Mouse (Mus musculus): Measurements from ENCODE around the gene Mpp4. TPM values are rescaled to one million over a fixed set of nuclear protein-coding genes. Genes with fewer than 3 reads are reported as not detected.
A peak's percentile ranks its signal among the peaks of the same experiment; 100 is the strongest.

Mpp4 gene
- polyA plus RNA-seq, 2 experiments: 0.20 to 0.50 TPM

GRCm38 (mm10) chr1:59187786-59188185 lies 24.6 kb upstream of the Mpp4 start:
- WGBS (ENCODE audit: insufficient replicate concordance): 67% methylated on average over 5 of the region's 5 CpGs
- Histone ChIP-seq H3K4me2 (ENCODE audit: low read depth) (no peak overlapping the region), H3K4me3 (ENCODE audit: insufficient read depth in 1 of 2, low read depth in 2 of 2, low read length in 2 of 2) (no peak overlapping the region), H3K9ac (replicated peaks) (no peak overlapping the region), H3K36me3 (replicated peaks; ENCODE audit: control insufficient read depth, insufficient read depth, low read depth) (0 out of 2 replicates have a peak, but pooled peaks cover 2% of the 10 kb centered on the region), H3K27ac (no peak overlapping the region), H3K9me3 (ENCODE audit: control insufficient read depth, low read length) (no peaks in the 10 kb centered on the region), H3K27me3 (ENCODE audit: control insufficient read depth, insufficient read depth, low read length) (no peaks in the 10 kb centered on the region), H3K4me1 (replicated peaks; ENCODE audit: control insufficient read depth in 2 of 2, insufficient read depth in 2 of 2, low read length in 1 of 2) (0 out of 4 replicates have a peak, but pooled peaks cover 0 to 2% of the 10 kb centered on the region in 2 experiments)
- no peak for ATAC-seq (ENCODE audit: insufficient read depth)
- DNase-seq (ENCODE audit: low read depth in 3 of 3, low spot score in 3 of 3): no peak
- TF ChIP-seq EP300 (IDR thresholded peaks at IDR 0.05; ENCODE audit: low read depth): no peak
- no peak for TF ChIP-seq CTCF (IDR thresholded peaks at IDR 0.05; ENCODE audit: low read depth)

- TF ChIP-seq CTCF (IDR thresholded peaks at IDR 0.05; ENCODE audit: low read depth): no peak
- no peak for TF ChIP-seq EP300 (IDR thresholded peaks at IDR 0.05; ENCODE audit: low read depth)
- no peak overlapping the region for H3K4me3 ChIP-seq (ENCODE audit: insufficient read depth in 1 of 2, low read depth in 2 of 2, low read length in 2 of 2)
- H3K4me2 ChIP-seq (ENCODE audit: low read depth): no peak overlapping the region
- H3K9ac ChIP-seq (replicated peaks): no peak overlapping the region
- no peak overlapping the region for H3K27ac ChIP-seq
- H3K4me1 ChIP-seq (replicated peaks; ENCODE audit: control insufficient read depth in 2 of 2, insufficient read depth in 2 of 2, low read length in 1 of 2): 0 out of 4 replicates have a peak, but pooled peaks cover 0 to 2% of the 10 kb centered on the region in 2 experiments
- H3K36me3 ChIP-seq (replicated peaks; ENCODE audit: control insufficient read depth, insufficient read depth, low read depth): 0 out of 2 replicates have a peak, but pooled peaks cover 2% of the 10 kb centered on the region
- DNase-seq (ENCODE audit: low read depth in 3 of 3, low spot score in 3 of 3): no peak
- H3K27me3 ChIP-seq (ENCODE audit: control insufficient read depth, insufficient read depth, low read length): no peaks in the 10 kb centered on the region
- no peaks in the 10 kb centered on the region for H3K9me3 ChIP-seq (ENCODE audit: control insufficient read depth, low read length)
- 76% methylated on average over 10 of the region's 10 CpGs for WGBS (ENCODE audit: insufficient replicate concordance)
- no peak for ATAC-seq (ENCODE audit: insufficient read depth)
Measured at GRCm38 (mm10) chr1:59186317-59186716, 23.1 kb upstream of the Mpp4 start.

GRCm38 (mm10) chr1:59185410-59185809 lies 22.2 kb upstream of the Mpp4 start:
- Histone ChIP-seq H3K9ac (replicated peaks) (no peak overlapping the region), H3K4me2 (ENCODE audit: low read depth) (no peak overlapping the region), H3K27ac (no peak overlapping the region), H3K36me3 (replicated peaks; ENCODE audit: control insufficient read depth, insufficient read depth, low read depth) (0 out of 2 replicates have a peak, but pooled peaks cover 2% of the 10 kb centered on the region), H3K4me1 (replicated peaks; ENCODE audit: control insufficient read depth in 2 of 2, insufficient read depth in 2 of 2, low read length in 1 of 2) (0 out of 4 replicates have a peak, but pooled peaks cover 0 to 2% of the 10 kb centered on the region in 2 experiments), H3K4me3 (ENCODE audit: insufficient read depth in 1 of 2, low read depth in 2 of 2, low read length in 2 of 2) (no peak overlapping the region), H3K27me3 (ENCODE audit: control insufficient read depth, insufficient read depth, low read length) (no peaks in the 10 kb centered on the region), H3K9me3 (ENCODE audit: control insufficient read depth, low read length) (no peaks in the 10 kb centered on the region)
- no peak for ATAC-seq (ENCODE audit: insufficient read depth)
- WGBS (ENCODE audit: insufficient replicate concordance): 78% methylated on average over 9 of the region's 9 CpGs
- TF ChIP-seq CTCF (IDR thresholded peaks at IDR 0.05; ENCODE audit: low read depth): no peak
- DNase-seq (ENCODE audit: low read depth in 3 of 3, low spot score in 3 of 3): no peak

DNA sequence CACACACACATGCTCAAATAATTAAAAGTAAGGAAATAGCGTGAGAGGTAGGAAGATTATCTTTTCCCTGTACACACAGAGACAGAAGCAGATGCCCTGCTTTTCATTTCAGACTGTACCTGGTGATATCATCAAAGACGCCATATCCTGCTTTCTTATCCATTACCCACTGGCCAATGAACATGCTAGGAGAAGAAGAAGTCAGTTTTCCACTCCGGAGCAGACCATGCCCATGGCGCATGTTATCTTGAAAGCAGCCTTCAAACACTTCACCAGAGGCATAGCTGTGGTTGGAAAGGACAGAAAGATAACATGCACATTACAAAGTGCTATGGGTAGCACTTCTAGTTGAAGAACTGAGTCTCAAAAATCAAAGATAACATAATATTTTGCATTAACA lies 19.9 kb upstream of the Mpp4 start:
- 12% methylated on average over 4 of the region's 4 CpGs for WGBS (ENCODE audit: insufficient replicate concordance)
- Histone ChIP-seq H3K9me3 (ENCODE audit: control insufficient read depth, low read length) (no peaks in the 10 kb centered on the region), H3K27me3 (ENCODE audit: control insufficient read depth, insufficient read depth, low read length) (no peaks in the 10 kb centered on the region), H3K27ac (no peak overlapping the region), H3K4me3 (ENCODE audit: insufficient read depth in 1 of 2, low read depth in 2 of 2, low read length in 2 of 2) (no peak overlapping the region), H3K36me3 (replicated peaks; ENCODE audit: control insufficient read depth, insufficient read depth, low read depth) (peaks cover 4% of the 10 kb centered on the region), H3K9ac (replicated peaks) (no peak overlapping the region), H3K4me1 (replicated peaks; ENCODE audit: control insufficient read depth in 2 of 2, insufficient read depth in 2 of 2, low read length in 1 of 2) (0 out of 4 replicates have a peak, but pooled peaks cover 0 to 2% of the 10 kb centered on the region in 2 experiments), H3K4me2 (ENCODE audit: low read depth) (no peak overlapping the region)
- TF ChIP-seq CTCF (IDR thresholded peaks at IDR 0.05; ENCODE audit: low read depth): no peak
- peak; percentile 50 for TF ChIP-seq EP300 (IDR thresholded peaks at IDR 0.05; ENCODE audit: low read depth)
- ATAC-seq (ENCODE audit: insufficient read depth): peak; percentile 78
- DNase-seq (ENCODE audit: low read depth in 3 of 3, low spot score in 3 of 3): peak in 2 of 3 experiments; percentile 22 to 31

DNA sequence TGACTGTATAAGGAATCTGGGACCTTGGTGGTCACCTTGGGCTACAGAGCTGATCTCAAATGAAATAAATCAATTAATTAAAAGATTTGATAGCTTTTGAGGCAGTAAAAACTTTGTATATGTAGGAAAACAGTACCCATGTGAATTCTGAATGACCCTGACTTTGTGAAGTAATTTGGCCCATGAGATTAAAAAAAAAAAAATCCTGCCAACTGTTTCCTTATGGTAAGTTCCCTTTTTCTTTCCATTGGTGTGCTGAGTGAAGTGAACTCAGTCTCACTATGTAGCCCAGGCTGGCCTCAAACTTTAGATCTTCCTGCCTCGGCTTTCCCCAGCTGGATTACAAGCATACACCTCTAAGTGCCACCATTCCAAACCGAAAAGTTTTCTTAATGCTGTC lies 19.2 kb upstream of the Mpp4 start:
- Histone ChIP-seq H3K9me3 (ENCODE audit: control insufficient read depth, low read length) (no peaks in the 10 kb centered on the region), H3K4me2 (ENCODE audit: low read depth) (no peak overlapping the region), H3K4me1 (replicated peaks; ENCODE audit: control insufficient read depth in 2 of 2, insufficient read depth in 2 of 2, low read length in 1 of 2) (0 out of 4 replicates have a peak, but pooled peaks cover 0 to 2% of the 10 kb centered on the region in 2 experiments), H3K27me3 (ENCODE audit: control insufficient read depth, insufficient read depth, low read length) (no peaks in the 10 kb centered on the region), H3K9ac (replicated peaks) (no peak overlapping the region), H3K27ac (no peak overlapping the region), H3K36me3 (replicated peaks; ENCODE audit: control insufficient read depth, insufficient read depth, low read depth) (peaks cover 4% of the 10 kb centered on the region), H3K4me3 (ENCODE audit: insufficient read depth in 1 of 2, low read depth in 2 of 2, low read length in 2 of 2) (no peak overlapping the region)
- 68% methylated on average over 2 of the region's 2 CpGs for WGBS (ENCODE audit: insufficient replicate concordance)
- no peak for TF ChIP-seq EP300 (IDR thresholded peaks at IDR 0.05; ENCODE audit: low read depth)
- TF ChIP-seq CTCF (IDR thresholded peaks at IDR 0.05; ENCODE audit: low read depth): no peak
- DNase-seq (ENCODE audit: low read depth in 3 of 3, low spot score in 3 of 3) (no peak), ATAC-seq (ENCODE audit: insufficient read depth) (no peak)
